12 mouse cellular contexts compared by ENCODE assay signal in genomic region chr13:97638457-97639088, GRCm38 (mm10).
DNase-seq lines count a peak whose midpoint lies in the region; ATAC-seq and TF ChIP-seq lines count a peak whose summit lies in the region.
"Had no signal": no experiment of that assay in that cellular context is flagged by ENCODE, and none has a peak within 500 bp of the region (broad histone marks: within the 10 kb centered on the region; RNA-seq: fewer than 3 reads in every experiment).

No protein-coding gene starts in this region.

- H3K9me3 ChIP-seq in lung, embryonic 14.5 days (ENCODE audit: low read depth, low read length): no peaks in the 10 kb centered on the region
- H3K9me3 ChIP-seq in midbrain, embryonic 13.5 days: no peaks in the 10 kb centered on the region; the same call in 1 of the 2 replicates
- peaks cover 3% of the 10 kb centered on the region; the same call in 1 of the 2 replicates for H3K9me3 ChIP-seq in heart, embryonic 12.5 days (replicated peaks)
- H3K9me3 ChIP-seq: neural tube, embryonic 12.5 days had no signal

- no peak overlapping the region for H3K9ac ChIP-seq in lung, embryonic 14.5 days
- no peak overlapping the region for H3K9ac ChIP-seq in midbrain, embryonic 13.5 days (replicated peaks)
- H3K9ac ChIP-seq in heart, embryonic 12.5 days: no peak overlapping the region
- H3K9ac ChIP-seq: liver, postnatal 0 days; neural tube, embryonic 12.5 days had no signal

- WGBS in lung, embryonic 14.5 days: 65% methylated on average over 5 of the region's 5 CpGs
- 53% methylated on average over 5 of the region's 5 CpGs for WGBS in midbrain, embryonic 13.5 days
- WGBS in heart, embryonic 12.5 days: 83% methylated on average over 5 of the region's 5 CpGs

- no peaks in the 10 kb centered on the region for H3K36me3 ChIP-seq in lung, embryonic 14.5 days (ENCODE audit: insufficient read depth)
- H3K36me3 ChIP-seq in midbrain, embryonic 13.5 days: no peaks in the 10 kb centered on the region
- H3K36me3 ChIP-seq in heart, embryonic 12.5 days: no peaks in the 10 kb centered on the region
- H3K36me3 ChIP-seq: neural tube, embryonic 12.5 days had no signal

- no peak overlapping the region for H3K4me3 ChIP-seq in lung, embryonic 14.5 days (ENCODE audit: low read depth, low read length)
- no peak overlapping the region for H3K4me3 ChIP-seq in midbrain, embryonic 13.5 days (replicated peaks)
- no peak overlapping the region for H3K4me3 ChIP-seq in heart, embryonic 12.5 days
- H3K4me3 ChIP-seq: neural tube, embryonic 12.5 days had no signal

- ATAC-seq in cerebellum, adult (ENCODE audit: insufficient number of reproducible peaks, low FRiP score, low TSS enrichment): peak; percentile 59
- peak; percentile 55; the same call in 1 of the 2 replicates for ATAC-seq in lung, embryonic 14.5 days (ENCODE audit: insufficient read depth)
- peak; percentile 83 for ATAC-seq in midbrain, embryonic 13.5 days
- no peak for ATAC-seq in heart, embryonic 12.5 days (ENCODE audit: insufficient number of reproducible peaks, low FRiP score)
- ATAC-seq: liver, postnatal 0 days had no signal

- H3K27me3 ChIP-seq in lung, embryonic 14.5 days (ENCODE audit: insufficient read depth, low read length): no peaks in the 10 kb centered on the region
- H3K27me3 ChIP-seq in midbrain, embryonic 13.5 days: no peaks in the 10 kb centered on the region
- H3K27me3 ChIP-seq in heart, embryonic 12.5 days (replicated peaks): no peaks in the 10 kb centered on the region
- H3K27me3 ChIP-seq: neural tube, embryonic 12.5 days had no signal

- no peak for TF ChIP-seq CTCF in lung, embryonic 14.5 days (IDR thresholded peaks at IDR 0.05; ENCODE audit: low read depth)

- H3K4me1 ChIP-seq in lung, embryonic 14.5 days (ENCODE audit: insufficient read depth): peaks cover 8% of the 10 kb centered on the region; the same call in 1 of the 2 replicates
- H3K4me1 ChIP-seq in midbrain, embryonic 13.5 days (replicated peaks): peaks cover 9% of the 10 kb centered on the region
- H3K4me1 ChIP-seq in heart, embryonic 12.5 days (replicated peaks): peaks cover 30% of the 10 kb centered on the region

- no peak for DNase-seq in cerebellum, adult 11-12 months
- DNase-seq in lung, embryonic 14.5 days: peak; percentile 63
- no peak for DNase-seq in lung, postnatal 4 days
- DNase-seq in cerebellum, postnatal 14 days: peak; percentile 40 to 58
- DNase-seq in gastrocnemius, postnatal 4 days (ENCODE audit: low spot score in 2 of 2): no peak
- DNase-seq: adrenal gland, postnatal 14 days; kidney, adult 9 months; liver, postnatal 0 days had no signal

- no peak overlapping the region for H3K4me2 ChIP-seq in lung, embryonic 14.5 days
- no peak overlapping the region for H3K4me2 ChIP-seq in midbrain, embryonic 13.5 days (replicated peaks)
- no peak overlapping the region for H3K4me2 ChIP-seq in heart, embryonic 12.5 days
- H3K4me2 ChIP-seq: neural tube, embryonic 12.5 days had no signal

- H3K27ac ChIP-seq in lung, embryonic 14.5 days (ENCODE audit: low read depth): no peak overlapping the region
- peak overlapping the region; percentile 48 for H3K27ac ChIP-seq in midbrain, embryonic 13.5 days
- no peak overlapping the region for H3K27ac ChIP-seq in heart, embryonic 12.5 days (ENCODE audit: poor library complexity, severe bottlenecking)
- H3K27ac ChIP-seq: neural tube, embryonic 12.5 days had no signal

Comparison
In these comparisons a context has a peak if more than half of its experiments do, and no peak if none do; other contexts are left out.
1. DNase-seq: peak in lung, embryonic 14.5 days (single experiment) and cerebellum, postnatal 14 days (2 of 2); none in cerebellum, adult 11-12 months (single experiment), lung, postnatal 4 days (0 of 2) and gastrocnemius, postnatal 4 days (0 of 2).